Mouse (Mus musculus) kidney, embryonic 16.5 days (tissue): Measurements from ENCODE around the gene Ddx42. TPM values are rescaled to one million over a fixed set of nuclear protein-coding genes. Genes with fewer than 3 reads are reported as not detected.

ENCODE experiments used
- ATAC-seq: fragments of 200-750 bp; cut with Nextera tagmentation; 2 replicates; pipeline ENCODE4 v1.8.0; 2017; ENCODE audit warnings: moderate TSS enrichment; ENCODE audit not compliant: low FRiP score, low TSS enrichment
- H3K27ac ChIP-seq: fragments of 300-500 bp; sonication (generic); 2 replicates; pipeline ENCODE4 v1.5.1; 2014; ENCODE audit warnings: low read length
- H3K27me3 ChIP-seq: fragments of 300-500 bp; sonication (generic); 2 replicates; pipeline ENCODE4 v1.6.1; 2014; ENCODE audit warnings: low read length, control low read depth, mixed read lengths; ENCODE audit not compliant: insufficient read depth
- H3K36me3 ChIP-seq: fragments of 300-500 bp; sonication (generic); 2 replicates; pipeline ENCODE4 v1.6.1; 2014; ENCODE audit warnings: low read length, control low read depth, mixed read lengths; ENCODE audit not compliant: insufficient read depth
- H3K4me1 ChIP-seq: fragments of 300-500 bp; sonication (generic); 2 replicates; pipeline ENCODE4 v1.6.1; 2014; ENCODE audit warnings: low read length, control low read depth, mixed read lengths; ENCODE audit not compliant: insufficient read depth
- H3K4me2 ChIP-seq: fragments of 300-500 bp; sonication (generic); replicated peaks from 2 replicates; pipeline ENCODE4 v1.6.1; 2014; ENCODE audit warnings: low read depth, low read length
- H3K4me3 ChIP-seq: fragments of 300-500 bp; sonication (generic); 2 replicates; pipeline ENCODE4 v1.5.1; 2014; ENCODE audit warnings: mild to moderate bottlenecking, low read length
- H3K9ac ChIP-seq: fragments of 300-500 bp; sonication (generic); replicated peaks from 2 replicates; pipeline ENCODE4 v1.6.1; 2014; ENCODE audit warnings: low read length
- H3K9me3 ChIP-seq: fragments of 300-500 bp; sonication (generic); 2 replicates; pipeline ENCODE4 v1.6.1; 2016; ENCODE audit warnings: low read length, control low read depth
- WGBS: fragments of 180-500 bp; shearing (Covaris S2); extraction: QIAGEN DNeasy Blood & Tissue Kit; methylation state at CpG from one replicate; pipeline ENCODE4 v1.1.7; 2014; 5-methylcytosine and 5-hydroxymethylcytosine counted together
- polyA plus RNA-seq: library from polyadenylated mRNA; unstranded; fragments of >200 nt; fragmentation: Nextera tagmentation; extraction: Ambion mirVana; gene quantifications from 2 replicates; pipeline ENCODE4 v1.2.1, GENCODE M21; 2015

Ddx42 gene
- polyA plus RNA-seq, 1 experiment from 2014 or later, result 81.5 TPM

- Histone ChIP-seq H3K36me3 (peaks cover 61% of the 10 kb centered on the region), H3K9me3 (no peaks in the 10 kb centered on the region), H3K27me3 (no peaks in the 10 kb centered on the region), H3K27ac (no peak overlapping the region), H3K4me3 (no peak overlapping the region), H3K4me1 (peaks cover 41% of the 10 kb centered on the region), H3K4me2 (no peak overlapping the region), H3K9ac (no peak overlapping the region)
- 92% methylated on average over 10 of the region's 10 CpGs for WGBS
- ATAC-seq, result no peak
Observed at GRCm38 (mm10) chr11:106266431-106266830, 49.7 kb downstream of the Ddx42 start.

- Histone ChIP-seq H3K9ac (no peak overlapping the region), H3K27ac (peak overlapping the region; percentile 56), H3K36me3 (peaks cover 51% of the 10 kb centered on the region), H3K9me3 (no peaks in the 10 kb centered on the region), H3K4me3 (no peak overlapping the region), H3K27me3 (no peaks in the 10 kb centered on the region), H3K4me1 (peaks cover 42% of the 10 kb centered on the region), H3K4me2 (no peak overlapping the region)
- ATAC-seq, result no peak
- 63% methylated on average over 15 of the region's 15 CpGs for WGBS
Observed at GRCm38 (mm10) chr11:106267311-106267852, 50.7 kb downstream of the Ddx42 start.

GRCm38 (mm10) chr11:106267871-106268270 is 51.1 kb downstream of the Ddx42 start:
- H3K9me3 ChIP-seq, result no peaks in the 10 kb centered on the region
- H3K9ac ChIP-seq, result peak overlapping the region; percentile 44; the same call in 1 of the 2 replicates
- no peaks in the 10 kb centered on the region for H3K27me3 ChIP-seq
- no peak for ATAC-seq
- no peak overlapping the region for H3K4me3 ChIP-seq
- peak overlapping the region; percentile 85 for H3K27ac ChIP-seq
- H3K4me1 ChIP-seq, result peaks cover 42% of the 10 kb centered on the region
- 53% methylated on average over 5 of the region's 5 CpGs for WGBS
- H3K36me3 ChIP-seq, result peaks cover 46% of the 10 kb centered on the region
- H3K4me2 ChIP-seq, result peak overlapping the region; percentile 36; the same call in 1 of the 2 replicates

DNA sequence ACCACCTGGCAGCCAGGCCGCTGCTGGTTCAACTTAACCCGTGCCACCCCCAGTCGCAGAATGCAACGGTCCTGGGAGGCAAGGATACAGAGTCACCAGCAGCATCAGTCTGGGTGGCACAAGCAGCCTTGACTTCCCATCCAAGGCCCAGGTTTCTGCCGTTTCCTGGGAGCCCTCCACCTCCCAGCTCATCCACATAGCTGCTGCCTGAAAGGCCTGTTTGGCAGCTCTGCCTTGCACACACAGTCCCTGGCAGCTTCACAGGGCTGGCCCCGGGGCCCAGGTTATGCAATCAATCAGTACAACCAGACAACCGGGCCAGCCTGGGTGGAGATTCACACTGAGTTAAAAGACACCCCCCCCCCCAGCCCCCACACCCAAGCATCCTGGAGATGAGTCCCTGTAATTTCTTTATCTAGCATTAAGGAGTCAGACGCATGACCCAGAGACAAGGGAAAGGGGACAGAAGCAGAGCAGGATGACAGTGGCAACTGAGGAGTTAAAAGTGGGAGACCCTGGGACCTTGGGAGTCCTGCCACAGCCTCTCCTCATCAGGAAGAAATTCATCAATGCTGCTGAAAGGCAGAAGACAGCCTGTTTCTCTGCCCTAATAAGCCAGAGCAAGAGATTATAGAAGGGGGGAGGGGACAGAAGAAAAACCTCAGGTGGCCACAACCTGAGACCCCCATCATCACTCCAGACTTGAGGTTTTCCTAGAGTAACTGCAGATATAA is 51.8 kb downstream of the Ddx42 start:
- Histone ChIP-seq H3K4me3 (peak overlapping the region; percentile 7), H3K36me3 (peaks cover 40% of the 10 kb centered on the region), H3K4me1 (peaks cover 45% of the 10 kb centered on the region), H3K9me3 (no peaks in the 10 kb centered on the region), H3K4me2 (peak overlapping the region; percentile 36), H3K27ac (peak overlapping the region; percentile 85), H3K27me3 (no peaks in the 10 kb centered on the region), H3K9ac (peak overlapping the region; percentile 40)
- WGBS, result 36% methylated on average over 8 of the region's 8 CpGs
- ATAC-seq, result no peak

DNA sequence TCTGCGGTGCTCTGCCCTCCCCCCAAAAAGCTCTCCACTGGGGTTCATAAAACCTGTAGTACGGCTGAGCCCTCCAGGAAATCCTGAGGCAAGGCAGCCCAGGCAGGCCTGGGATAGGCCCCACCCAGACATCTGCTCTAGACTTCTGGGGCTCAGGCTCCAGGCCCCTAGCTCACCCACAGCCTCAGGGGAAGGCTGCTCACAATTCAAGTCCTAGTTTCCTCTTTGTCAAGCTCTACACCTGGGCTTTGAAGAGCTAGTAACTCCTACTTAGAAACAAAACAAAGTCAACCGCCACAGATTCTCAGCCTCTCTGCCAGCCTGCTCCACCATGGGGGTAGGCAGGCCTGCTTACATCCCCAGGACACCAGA is 52.3 kb downstream of the Ddx42 start:
- H3K36me3 ChIP-seq, result peaks cover 35% of the 10 kb centered on the region
- peak overlapping the region; percentile 85 for H3K27ac ChIP-seq
- no peak for ATAC-seq
- peak overlapping the region; percentile 40 for H3K9ac ChIP-seq
- no peaks in the 10 kb centered on the region for H3K9me3 ChIP-seq
- no peaks in the 10 kb centered on the region for H3K27me3 ChIP-seq
- peaks cover 46% of the 10 kb centered on the region for H3K4me1 ChIP-seq
- H3K4me2 ChIP-seq, result peak overlapping the region; percentile 36
- WGBS, result 12% methylated on average over 3 of the region's 3 CpGs
- peak overlapping the region; percentile 7 for H3K4me3 ChIP-seq

- H3K4me1 ChIP-seq, result peaks cover 64% of the 10 kb centered on the region
- H3K27ac ChIP-seq, result peak overlapping the region; percentile 97
- peak overlapping the region; percentile 82 for H3K4me3 ChIP-seq
- peaks cover 13% of the 10 kb centered on the region for H3K36me3 ChIP-seq
- H3K27me3 ChIP-seq, result no peaks in the 10 kb centered on the region
- no peaks in the 10 kb centered on the region for H3K9me3 ChIP-seq
- WGBS, result 17% methylated on average over 5 of the region's 5 CpGs
- H3K4me2 ChIP-seq, result peak overlapping the region; percentile 79
- H3K9ac ChIP-seq, result peak overlapping the region; percentile 99
- no peak for ATAC-seq
Observed at GRCm38 (mm10) chr11:106271131-106271793, 54.5 kb downstream of the Ddx42 start.

- under 1% methylated on average over 32 of the region's 41 CpGs for WGBS
- H3K4me2 ChIP-seq, result peak overlapping the region; percentile 79
- peak; percentile 43 for ATAC-seq
Observed at GRCm38 (mm10) chr11:106271794-106272643, 55.3 kb downstream of the Ddx42 start.

GRCm38 (mm10) chr11:106272644-106273310 is 56.1 kb downstream of the Ddx42 start, which contains the start of gene Smarcd2:
Gene Smarcd2, minus strand, starts transcription at chr11:106272972.
- peak within 1 kb of the TSS; percentile 79 for H3K4me2 ChIP-seq
- no peaks in the 10 kb centered on the region; the same call in 1 of the 2 replicates for H3K36me3 ChIP-seq
- H3K27ac ChIP-seq, result peak within 1 kb of the TSS; percentile 97
- H3K9ac ChIP-seq, result peak within 1 kb of the TSS; percentile 99
- ATAC-seq, result peak; percentile 93
- under 1% methylated on average over 60 of the region's 72 CpGs for WGBS
- H3K4me1 ChIP-seq, result peaks cover 58% of the 10 kb centered on the region
- no peaks in the 10 kb centered on the region for H3K9me3 ChIP-seq
- H3K4me3 ChIP-seq, result peak within 1 kb of the TSS; percentile 82
- H3K27me3 ChIP-seq, result no peaks in the 10 kb centered on the region

More at GRCm38 (mm10) chr11:106271794-106272643, 55.3 kb downstream of the Ddx42 start:
- H3K4me3 ChIP-seq, result peak overlapping the region; percentile 82
- peaks cover 5% of the 10 kb centered on the region; the same call in 1 of the 2 replicates for H3K36me3 ChIP-seq
- peak overlapping the region; percentile 99 for H3K9ac ChIP-seq
- no peaks in the 10 kb centered on the region for H3K9me3 ChIP-seq
- H3K27ac ChIP-seq, result peak overlapping the region; percentile 97
- no peaks in the 10 kb centered on the region for H3K27me3 ChIP-seq
- peaks cover 65% of the 10 kb centered on the region for H3K4me1 ChIP-seq

DNA sequence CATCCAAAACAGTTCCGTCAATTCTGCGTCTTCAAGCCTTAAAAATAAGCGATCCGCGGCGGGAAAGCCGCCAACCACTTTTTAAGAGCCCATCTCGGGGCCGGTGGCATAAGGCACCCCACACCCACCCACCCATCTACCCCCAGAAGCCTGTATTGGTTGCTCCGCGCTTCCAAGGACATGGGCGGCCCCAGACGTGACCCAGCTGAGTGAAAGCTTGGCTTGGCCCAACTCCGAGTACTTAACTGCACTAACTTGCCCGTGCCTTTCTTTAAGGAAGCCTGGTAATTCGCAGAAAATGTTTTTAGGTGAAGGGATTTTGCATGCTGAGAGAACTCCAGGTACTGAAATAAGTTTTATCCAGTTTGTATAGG is 56.6 kb downstream of the Ddx42 start:
- 11% methylated on average over 16 of the region's 16 CpGs for WGBS
- ATAC-seq, result peak; percentile 11; the same call in 1 of the 2 replicates
- peaks cover 53% of the 10 kb centered on the region for H3K4me1 ChIP-seq

More for the DNA sequence above, 56.6 kb downstream of the Ddx42 start:
- Histone ChIP-seq H3K36me3 (no peaks in the 10 kb centered on the region; the same call in 1 of the 2 replicates), H3K9me3 (no peaks in the 10 kb centered on the region), H3K27ac (peak overlapping the region; percentile 91), H3K4me3 (peak overlapping the region; percentile 82), H3K9ac (peak overlapping the region; percentile 78), H3K27me3 (no peaks in the 10 kb centered on the region), H3K4me2 (peak overlapping the region; percentile 79)
